Mouse (Mus musculus) forebrain, embryonic 11.5 days (tissue): Measurements from ENCODE around the gene Lhx3. TPM values are rescaled to one million over a fixed set of nuclear protein-coding genes. Genes with fewer than 3 reads are reported as not detected.

Experiments used
- ATAC-seq: fragments of 200-750 bp; cut with Nextera tagmentation; replicated peaks from 2 replicates; pipeline ENCODE4 v1.8.0; 2017; ENCODE audit warnings: moderate TSS enrichment; ENCODE audit not compliant: low FRiP score
- DNase-seq: peaks from one replicate; pipeline ENCODE4 v3.0.0-alpha.2; 2017; ENCODE audit warnings: low spot score
- H3K27ac ChIP-seq: fragments of 300-500 bp; sonication (generic); 2 replicates; pipeline ENCODE4 v1.5.1; 2014; ENCODE audit warnings: low read depth, low read length
- H3K27me3 ChIP-seq: fragments of 300-500 bp; sonication (generic); 2 replicates; pipeline ENCODE4 v1.6.1; 2014; ENCODE audit warnings: mild to moderate bottlenecking, low read length, mixed read lengths; ENCODE audit not compliant: control insufficient read depth, insufficient read depth
- H3K36me3 ChIP-seq: fragments of 300-500 bp; sonication (generic); 2 replicates; pipeline ENCODE4 v1.6.1; 2014; ENCODE audit warnings: mild to moderate bottlenecking, low read length, moderate library complexity, mixed read lengths; ENCODE audit not compliant: control insufficient read depth, insufficient read depth
- H3K4me1 ChIP-seq: fragments of 300-500 bp; sonication (generic); replicated peaks from 2 replicates; pipeline ENCODE4 v1.6.1; 2014; ENCODE audit warnings: low read length, mixed read lengths; ENCODE audit not compliant: control insufficient read depth, insufficient read depth
- H3K4me2 ChIP-seq: fragments of 300-500 bp; sonication (generic); 2 replicates; pipeline ENCODE4 v1.6.1; 2014; ENCODE audit warnings: low read depth, mild to moderate bottlenecking, low read length, moderate library complexity, mixed read lengths; ENCODE audit not compliant: severe bottlenecking
- H3K4me3 ChIP-seq: fragments of 300-500 bp; sonication (generic); 2 replicates; pipeline ENCODE4 v1.5.1; 2014; ENCODE audit warnings: low read depth, low read length
- H3K9ac ChIP-seq: fragments of 300-500 bp; sonication (generic); 2 replicates; pipeline ENCODE4 v1.6.1; 2014; ENCODE audit warnings: low read length
- H3K9me3 ChIP-seq: fragments of 300-500 bp; sonication (generic); 2 replicates; pipeline ENCODE4 v1.6.1; 2016; ENCODE audit warnings: low read length, mixed read lengths; ENCODE audit not compliant: control insufficient read depth
- WGBS: fragments of 180-500 bp; shearing (Covaris S2); extraction: QIAGEN DNeasy Blood & Tissue Kit; methylation state at CpG from one replicate; pipeline ENCODE4 v1.1.7; 2014; 5-methylcytosine and 5-hydroxymethylcytosine counted together
- polyA plus RNA-seq: library from polyadenylated mRNA; unstranded; fragments of >200 nt; fragmentation: Nextera tagmentation; extraction: Ambion mirVana; gene quantifications from 2 replicates; pipeline ENCODE4 v1.2.1, GENCODE M21; 2014

Lhx3 gene
- polyA plus RNA-seq, 1 experiment from 2014 or later, result not detected

DNA sequence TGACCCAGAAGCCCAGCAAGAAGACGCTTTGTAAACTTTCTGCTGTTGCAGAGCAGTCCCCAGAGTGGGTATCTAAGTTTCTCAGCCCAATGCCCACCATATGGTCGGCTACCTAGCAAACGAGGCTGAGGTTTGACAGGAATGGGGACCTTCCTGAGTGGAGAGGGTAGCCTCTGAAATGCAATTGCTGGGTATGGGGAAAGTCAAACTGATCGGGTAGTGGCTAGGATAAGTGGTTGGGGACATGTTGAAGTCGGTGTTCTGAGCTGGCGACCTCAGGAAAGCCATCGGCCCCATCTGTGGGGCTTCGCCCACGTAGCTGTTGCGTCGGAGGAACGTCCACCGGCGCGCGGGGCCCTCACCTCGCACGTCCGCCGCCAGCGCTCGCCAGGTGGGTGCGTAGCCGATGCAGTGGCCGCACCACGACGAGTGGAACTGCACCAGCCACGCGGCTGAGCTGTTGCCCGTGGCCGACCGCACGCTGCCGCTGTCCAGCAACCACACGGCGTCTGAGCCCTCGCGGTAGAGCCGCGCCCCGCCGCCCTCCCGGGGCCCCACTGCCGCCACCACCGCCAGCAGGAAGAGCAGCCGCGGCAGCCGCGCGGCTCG lies 28.7 kb upstream of the Lhx3 start:
- 1% methylated on average over 51 of the region's 51 CpGs for WGBS
- no peak for DNase-seq
- no peaks in the 10 kb centered on the region for H3K36me3 ChIP-seq
- H3K4me3 ChIP-seq, result peak overlapping the region; percentile 90
- H3K9me3 ChIP-seq, result no peaks in the 10 kb centered on the region
- H3K4me2 ChIP-seq, result peak overlapping the region; percentile 83
- peak overlapping the region; percentile 70 for H3K9ac ChIP-seq
- H3K4me1 ChIP-seq, result peaks cover 4% of the 10 kb centered on the region; the same call in 1 of the 2 replicates
- ATAC-seq, result peak; percentile 67; the same call in 1 of the 2 replicates
- peak overlapping the region; percentile 72 for H3K27ac ChIP-seq
- no peaks in the 10 kb centered on the region for H3K27me3 ChIP-seq

DNA sequence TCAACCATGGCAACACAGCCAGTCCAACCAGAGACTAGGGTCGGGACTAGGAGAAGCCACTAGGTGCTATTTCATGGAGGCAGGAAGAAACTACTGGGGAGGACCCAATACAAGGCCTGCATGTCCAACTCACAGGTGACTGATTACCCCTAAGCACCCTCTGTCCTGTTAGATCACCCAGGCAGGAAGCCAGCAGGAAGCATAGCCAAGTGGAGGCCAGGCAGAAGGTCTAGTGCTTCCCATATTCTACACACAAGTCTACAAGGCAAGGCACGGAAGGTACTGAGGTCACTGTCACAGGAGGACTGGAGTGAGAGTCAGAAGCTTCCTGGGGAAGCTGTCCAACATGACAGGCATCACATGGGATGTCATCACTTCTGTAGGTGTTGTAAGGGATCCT lies 26.7 kb upstream of the Lhx3 start:
- WGBS, result 94% methylated on average over 2 of the region's 2 CpGs
- H3K4me1 ChIP-seq, result peaks cover 4% of the 10 kb centered on the region; the same call in 1 of the 2 replicates
- no peaks in the 10 kb centered on the region for H3K36me3 ChIP-seq
- DNase-seq (no peak), ATAC-seq (no peak)
- no peaks in the 10 kb centered on the region for H3K9me3 ChIP-seq
- H3K27me3 ChIP-seq, result no peaks in the 10 kb centered on the region
- H3K9ac ChIP-seq, result no peak overlapping the region
- H3K4me2 ChIP-seq, result no peak overlapping the region
- H3K4me3 ChIP-seq, result no peak overlapping the region
- no peak overlapping the region for H3K27ac ChIP-seq

DNA sequence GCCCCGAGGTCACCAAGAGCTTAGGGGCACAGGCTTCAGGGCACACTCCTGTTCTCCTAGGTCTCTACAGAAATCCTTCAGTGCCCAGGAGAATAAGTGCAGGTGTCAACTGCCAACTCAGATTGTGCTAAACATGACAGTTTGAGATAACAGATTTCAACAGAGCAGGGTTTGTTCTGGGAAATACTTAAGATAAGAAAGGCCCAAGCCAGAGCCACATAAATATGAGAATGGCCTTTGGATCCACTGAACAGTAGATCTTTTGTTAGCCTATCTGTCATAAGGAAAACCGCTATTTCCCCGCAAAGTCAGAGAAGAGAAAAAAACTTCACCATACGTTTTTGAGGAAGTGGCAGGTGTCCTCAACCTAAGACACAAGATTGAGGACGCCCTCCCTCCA lies 26.2 kb upstream of the Lhx3 start:
- Histone ChIP-seq H3K4me1 (peaks cover 4% of the 10 kb centered on the region; the same call in 1 of the 2 replicates), H3K36me3 (no peaks in the 10 kb centered on the region), H3K27ac (no peak overlapping the region), H3K4me3 (no peak overlapping the region), H3K4me2 (no peak overlapping the region), H3K9me3 (no peaks in the 10 kb centered on the region), H3K9ac (no peak overlapping the region), H3K27me3 (no peaks in the 10 kb centered on the region)
- DNase-seq, result no peak
- ATAC-seq, result no peak
- WGBS, result 89% methylated on average over 5 of the region's 5 CpGs

DNA sequence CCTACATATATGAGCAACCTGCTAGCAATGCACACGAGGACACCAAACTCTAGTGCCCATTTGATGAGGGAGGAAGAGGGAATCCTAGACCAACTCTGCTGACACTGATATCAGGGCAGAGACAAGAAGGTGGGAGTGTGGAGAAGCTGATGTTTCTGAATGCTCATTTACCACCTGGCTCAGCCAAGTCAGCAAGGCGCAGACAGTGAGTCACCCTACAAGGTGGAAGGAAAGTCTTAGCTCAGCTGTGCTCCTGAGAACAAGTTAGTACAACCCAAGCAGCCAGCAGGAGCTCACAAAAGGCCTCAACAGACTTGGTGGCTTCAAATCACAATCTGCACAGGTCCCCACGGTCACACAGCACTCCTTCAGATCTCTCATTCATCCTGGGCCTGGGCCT lies 23.3 kb upstream of the Lhx3 start:
- H3K4me3 ChIP-seq, result no peak overlapping the region
- WGBS, result 87% methylated on average over 3 of the region's 3 CpGs

DNA sequence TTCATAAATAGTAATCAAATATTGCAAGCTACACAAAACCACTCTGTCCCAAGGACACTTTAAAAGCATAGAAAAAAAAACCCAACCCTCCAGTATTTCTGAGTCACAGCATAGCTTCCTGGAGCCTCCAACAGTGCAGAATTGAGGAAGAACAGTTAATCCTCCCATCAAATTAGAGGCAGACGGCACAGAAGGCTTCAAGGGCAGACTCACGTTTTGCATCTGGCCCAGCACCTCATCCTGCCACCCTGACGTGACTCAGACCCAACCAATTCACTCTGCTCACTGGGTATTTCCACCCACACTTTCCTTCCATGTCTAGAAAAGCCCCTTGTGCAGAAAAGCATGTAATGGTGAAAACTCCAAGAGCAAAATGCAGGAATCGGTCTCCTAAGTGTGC lies 22.2 kb upstream of the Lhx3 start:
- no peaks in the 10 kb centered on the region for H3K36me3 ChIP-seq
- H3K4me1 ChIP-seq, result no peaks in the 10 kb centered on the region; the same call in 1 of the 2 replicates
- no peak for ATAC-seq
- no peaks in the 10 kb centered on the region for H3K27me3 ChIP-seq
- no peak for DNase-seq
- H3K4me2 ChIP-seq, result no peak overlapping the region
- no peak overlapping the region for H3K9ac ChIP-seq
- H3K9me3 ChIP-seq, result no peaks in the 10 kb centered on the region
- H3K4me3 ChIP-seq, result no peak overlapping the region
- no peak overlapping the region for H3K27ac ChIP-seq
- WGBS, result 63% methylated on average over 4 of the region's 4 CpGs

More for the DNA sequence above, 23.3 kb upstream of the Lhx3 start:
- peaks cover 2% of the 10 kb centered on the region; the same call in 1 of the 2 replicates for H3K4me1 ChIP-seq
- H3K27ac ChIP-seq, result no peak overlapping the region
- no peaks in the 10 kb centered on the region for H3K36me3 ChIP-seq
- H3K9me3 ChIP-seq, result no peaks in the 10 kb centered on the region
- H3K27me3 ChIP-seq, result no peaks in the 10 kb centered on the region
- DNase-seq (no peak), ATAC-seq (no peak)
- no peak overlapping the region for H3K9ac ChIP-seq
- H3K4me2 ChIP-seq, result no peak overlapping the region

DNA sequence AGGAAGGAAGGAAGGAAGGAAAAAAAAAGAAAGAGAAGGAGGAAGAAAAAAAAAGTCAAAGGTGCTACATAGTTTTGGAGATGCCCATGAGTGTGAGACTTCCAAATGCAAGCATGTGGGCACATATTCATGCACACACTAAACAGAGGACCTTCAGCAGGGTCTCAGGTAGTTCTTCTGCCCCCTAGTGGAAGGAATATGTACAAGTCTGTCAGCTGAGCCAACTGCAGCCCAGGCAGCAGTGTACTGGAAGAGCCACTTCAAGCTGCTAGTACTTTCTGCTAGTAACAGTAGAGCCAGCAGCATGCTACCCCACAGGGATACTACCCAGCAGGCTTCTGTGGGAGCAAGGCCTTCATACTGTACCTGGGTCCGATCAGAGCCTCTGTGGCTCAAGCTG lies 19.7 kb upstream of the Lhx3 start:
- Histone ChIP-seq H3K9me3 (no peaks in the 10 kb centered on the region), H3K4me3 (no peak overlapping the region), H3K4me1 (no peaks in the 10 kb centered on the region), H3K27me3 (no peaks in the 10 kb centered on the region), H3K9ac (no peak overlapping the region), H3K36me3 (no peaks in the 10 kb centered on the region), H3K4me2 (no peak overlapping the region), H3K27ac (no peak overlapping the region)
- ATAC-seq, result 0 out of 2 replicates have a peak, but pooled peaks have one; percentile 44
- peak; percentile 66 for DNase-seq
- WGBS, result 50% methylated on average over 1 of the region's 1 CpGs

DNA sequence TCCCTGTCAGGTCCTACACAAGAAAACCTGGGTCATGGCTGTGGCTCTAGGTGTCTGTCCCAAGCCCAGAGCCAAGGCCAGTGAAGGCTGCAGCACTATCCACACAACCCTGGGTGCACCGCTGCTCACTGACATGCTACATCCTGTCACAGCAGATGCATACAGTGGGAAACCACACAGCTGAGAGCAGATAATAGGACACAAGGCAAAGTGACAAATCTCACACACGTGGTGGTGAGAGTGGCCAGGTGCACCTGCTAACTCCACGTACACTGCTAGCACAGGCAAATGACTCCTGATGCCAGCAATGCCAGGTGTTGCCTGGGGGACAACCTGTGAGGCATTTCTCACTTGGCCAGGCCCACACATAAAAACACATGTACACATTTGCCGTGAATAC lies 17.2 kb upstream of the Lhx3 start:
- no peak overlapping the region for H3K27ac ChIP-seq
- no peak for DNase-seq
- H3K4me2 ChIP-seq, result no peak overlapping the region
- no peaks in the 10 kb centered on the region for H3K4me1 ChIP-seq
- H3K4me3 ChIP-seq, result no peak overlapping the region
- no peak for ATAC-seq
- 93% methylated on average over 4 of the region's 4 CpGs for WGBS
- no peaks in the 10 kb centered on the region; the same call in 1 of the 2 replicates for H3K36me3 ChIP-seq
- H3K9ac ChIP-seq, result no peak overlapping the region
- H3K27me3 ChIP-seq, result no peaks in the 10 kb centered on the region
- H3K9me3 ChIP-seq, result no peaks in the 10 kb centered on the region

DNA sequence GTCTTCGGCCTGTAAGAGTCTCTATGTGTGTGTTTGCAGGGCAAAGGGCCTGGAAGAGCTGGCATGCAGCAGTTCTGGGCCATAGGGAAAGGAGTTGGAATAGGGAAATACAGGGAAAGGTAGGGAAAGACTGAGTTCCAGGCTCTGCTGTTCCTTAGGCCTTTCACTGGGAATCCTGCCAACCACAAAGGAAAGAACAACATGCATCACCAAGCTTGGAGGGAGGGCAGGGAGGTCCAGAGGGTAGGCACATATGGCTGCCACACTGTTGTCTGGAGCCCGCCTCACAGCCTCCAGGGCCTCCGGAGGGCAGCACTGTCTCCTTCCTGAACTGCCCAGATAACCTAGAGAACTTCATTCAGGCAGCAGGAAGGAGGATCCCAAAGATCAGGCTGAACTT lies 15.9 kb upstream of the Lhx3 start:
- Histone ChIP-seq H3K9me3 (no peaks in the 10 kb centered on the region), H3K36me3 (no peaks in the 10 kb centered on the region; the same call in 1 of the 2 replicates), H3K27ac (no peak overlapping the region), H3K4me1 (no peaks in the 10 kb centered on the region), H3K27me3 (no peaks in the 10 kb centered on the region), H3K9ac (no peak overlapping the region), H3K4me3 (no peak overlapping the region), H3K4me2 (no peak overlapping the region)
- 89% methylated on average over 3 of the region's 3 CpGs for WGBS
- DNase-seq, result no peak
- no peak for ATAC-seq

DNA sequence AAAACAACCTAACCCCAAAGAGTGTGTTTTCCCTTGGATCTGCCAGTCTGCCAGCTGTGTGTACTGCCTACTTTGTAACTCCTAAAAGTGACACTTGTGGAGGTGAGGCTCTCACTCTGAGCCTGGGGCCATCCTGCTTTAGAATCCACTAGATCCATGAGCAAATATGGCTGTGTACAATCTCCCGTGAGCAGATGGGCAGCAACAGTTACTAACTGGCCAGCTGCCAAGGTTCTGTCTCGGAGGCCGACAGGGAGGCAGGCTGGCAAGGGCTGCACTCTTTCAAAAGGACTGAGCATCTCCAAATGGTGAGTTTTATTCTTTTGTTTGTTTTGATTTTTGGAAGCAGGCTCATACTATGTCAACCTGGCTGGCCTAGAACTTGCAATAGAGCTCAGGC lies 6.4 kb upstream of the Lhx3 start:
- Histone ChIP-seq H3K36me3 (no peaks in the 10 kb centered on the region; the same call in none of the 2 replicates), H3K4me1 (no peaks in the 10 kb centered on the region), H3K27ac (no peak overlapping the region), H3K9ac (no peak overlapping the region), H3K4me3 (no peak overlapping the region), H3K4me2 (no peak overlapping the region), H3K27me3 (no peaks in the 10 kb centered on the region), H3K9me3 (no peaks in the 10 kb centered on the region)
- DNase-seq, result no peak
- 62% methylated on average over 3 of the region's 3 CpGs for WGBS
- no peak for ATAC-seq
